Mouse (Mus musculus) gastrocnemius, adult 8-10 months (tissue): ENCODE measurements at regions not wholly inside any gene's neighbourhood (a gene's known extent, or its start where the extent isn't known, plus 50 kb on each side); places are given as distances from the start of the nearest gene placed in this dataset.

Source experiments
- DNase-seq, 2 experiments: peaks; one replicate each; pipeline ENCODE4 v3.0.0; 2022; ENCODE audit warnings: low spot score in 2 of 2

DNA sequence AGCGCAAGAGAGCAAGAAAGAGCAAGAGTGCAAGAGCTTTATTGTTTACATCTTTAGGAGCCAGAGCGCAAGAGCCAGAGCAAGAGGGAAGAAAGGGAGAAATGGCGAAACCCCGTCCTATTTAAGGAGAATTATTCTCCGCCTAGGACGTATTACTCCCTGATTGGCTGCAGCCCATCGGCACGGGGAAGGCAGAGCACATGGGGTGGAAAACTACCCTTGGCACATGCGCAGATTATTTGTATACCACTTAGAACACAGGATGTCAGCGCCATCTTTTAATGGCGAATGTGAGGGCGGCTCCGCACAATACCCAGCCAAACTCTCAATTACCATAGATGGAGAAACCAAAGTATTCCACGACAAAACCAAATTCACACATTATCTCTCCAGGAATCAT, 2464.4 kb upstream of the Pcdh20 start:
- peak in 1 of 2 experiments; percentile 2 for DNase-seq

DNA sequence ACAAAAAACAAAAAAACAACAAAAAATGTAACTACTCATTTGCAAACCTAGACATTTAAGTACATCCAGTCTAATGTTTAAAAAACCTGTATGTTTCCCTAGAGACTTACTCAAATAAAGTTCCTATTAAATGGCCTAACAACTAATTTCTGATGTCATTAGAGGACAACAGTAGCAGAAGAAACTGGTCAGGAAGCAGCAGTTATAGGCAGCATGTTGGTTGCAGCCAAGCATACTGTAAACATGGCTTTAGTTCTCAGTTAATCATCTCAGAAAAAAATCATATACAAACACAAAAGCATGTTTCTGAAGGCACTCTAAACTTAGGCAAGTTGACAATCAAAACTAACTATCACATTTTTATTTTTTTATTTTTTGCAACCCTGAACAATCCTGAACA, 2434.1 kb upstream of the Pcdh20 start:
- no peak for DNase-seq

DNA sequence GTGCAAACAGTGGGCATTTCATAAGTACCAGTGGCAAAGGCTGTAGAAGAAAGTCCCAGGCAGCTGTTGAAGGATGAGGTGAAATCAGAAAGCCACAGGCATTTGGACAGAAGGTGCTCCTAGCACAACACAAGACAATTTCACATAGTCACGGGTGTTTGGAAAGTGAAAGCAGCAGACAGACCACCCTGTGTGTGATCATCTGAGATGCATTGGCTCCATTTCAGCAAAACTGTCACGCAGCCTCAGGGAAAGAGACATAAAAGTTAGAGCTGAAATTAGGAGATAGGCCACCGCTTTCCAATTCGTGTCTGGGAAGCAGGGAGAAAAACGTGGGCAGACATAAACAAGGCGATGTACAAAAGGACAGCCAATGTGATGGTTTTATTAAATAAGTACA, 2418.5 kb upstream of the Pcdh20 start:
- DNase-seq: no peak
